Mouse (Mus musculus): ENCODE data around the gene Hecw2.
A peak's percentile ranks its signal among the peaks of the same experiment; 100 is the strongest.

The Hecw2 gene

DNA sequence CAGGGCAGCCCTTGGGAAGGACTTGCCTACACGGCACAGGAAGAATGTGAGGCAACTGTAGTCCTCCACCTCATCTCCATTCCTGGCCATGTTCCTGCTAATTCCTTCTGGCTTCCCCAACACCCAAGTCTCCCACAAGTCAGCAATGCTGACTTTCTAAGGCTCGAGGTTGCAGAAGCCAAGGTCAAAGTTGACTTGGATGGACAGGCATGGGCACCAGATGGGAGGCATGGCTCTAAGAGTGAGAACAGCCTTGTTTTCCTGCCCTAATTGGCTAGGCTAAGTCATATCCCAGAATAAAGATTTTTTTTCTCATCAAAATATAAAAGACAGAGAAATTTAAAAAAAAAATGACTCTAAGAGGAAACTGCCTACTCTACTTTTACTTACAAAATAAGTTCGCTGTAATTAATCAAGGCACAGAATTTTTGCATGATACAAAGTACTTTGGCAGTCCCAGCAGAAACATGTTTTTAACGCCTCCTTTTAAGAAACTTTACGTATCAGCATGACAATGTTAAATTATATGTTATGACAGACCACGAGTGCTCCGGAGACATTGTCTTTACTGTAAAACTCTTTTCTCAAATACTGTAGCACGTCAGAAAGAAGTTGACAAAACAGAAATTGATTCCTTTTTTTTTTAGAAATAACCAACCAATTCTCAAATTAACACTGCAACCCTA, 83.9 kb downstream of the Hecw2 start:
- DNase-seq: no peak

GRCm38 (mm10) chr1:54109255-54109654, 85.7 kb downstream of the Hecw2 start:
- DNase-seq: no peak

DNA sequence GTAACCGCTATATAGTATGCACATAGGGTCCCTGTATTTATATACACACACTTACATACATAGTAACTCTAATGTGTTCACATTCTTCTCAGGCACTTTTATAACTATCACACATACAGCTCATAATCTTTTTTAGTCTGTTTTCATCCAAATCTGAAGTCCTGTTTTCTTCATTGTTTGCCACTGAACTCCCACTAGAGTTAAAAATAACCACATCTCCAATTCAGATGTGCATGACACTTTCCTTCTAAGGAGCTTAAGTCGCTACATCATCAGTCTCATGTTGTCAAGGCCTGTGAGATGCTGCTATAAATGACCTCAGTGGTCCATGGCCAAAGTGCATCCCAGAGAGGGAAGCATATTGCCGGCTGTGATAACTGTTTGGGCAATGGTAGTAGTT, 88.2 kb downstream of the Hecw2 start:
- no peak for DNase-seq

DNA sequence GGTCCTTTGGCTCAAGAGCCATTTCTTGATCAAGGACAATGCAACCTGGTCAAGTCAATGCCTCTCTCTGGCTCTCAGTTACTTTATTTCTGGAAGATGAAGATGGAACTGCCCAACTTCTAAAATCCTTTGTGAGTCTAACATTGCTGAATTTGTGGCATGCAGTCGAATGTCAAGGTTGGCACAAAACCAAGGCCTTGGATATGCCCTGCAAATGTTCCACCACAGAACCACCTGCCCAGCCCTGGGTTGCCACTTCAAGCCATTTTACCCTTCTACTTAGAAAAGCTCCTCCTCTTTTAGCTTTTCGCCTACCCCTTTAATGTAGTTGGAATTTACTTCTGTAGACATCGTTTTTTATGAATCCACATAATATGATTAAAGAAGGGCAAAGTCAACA, 115.3 kb downstream of the Hecw2 start:
- DNase-seq: peak; percentile 31 to 37

- no peak for DNase-seq
These were observed 120.5 kb downstream of the Hecw2 start for GRCm38 (mm10) chr1:54074456-54074855.

- no peak for DNase-seq
These were observed 124.8 kb downstream of the Hecw2 start for GRCm38 (mm10) chr1:54070121-54070520.

- DNase-seq: no peak
These were observed 126.7 kb downstream of the Hecw2 start for GRCm38 (mm10) chr1:54068248-54068647.

GRCm38 (mm10) chr1:54065434-54065833, 129.5 kb downstream of the Hecw2 start:
- DNase-seq: no peak

DNA sequence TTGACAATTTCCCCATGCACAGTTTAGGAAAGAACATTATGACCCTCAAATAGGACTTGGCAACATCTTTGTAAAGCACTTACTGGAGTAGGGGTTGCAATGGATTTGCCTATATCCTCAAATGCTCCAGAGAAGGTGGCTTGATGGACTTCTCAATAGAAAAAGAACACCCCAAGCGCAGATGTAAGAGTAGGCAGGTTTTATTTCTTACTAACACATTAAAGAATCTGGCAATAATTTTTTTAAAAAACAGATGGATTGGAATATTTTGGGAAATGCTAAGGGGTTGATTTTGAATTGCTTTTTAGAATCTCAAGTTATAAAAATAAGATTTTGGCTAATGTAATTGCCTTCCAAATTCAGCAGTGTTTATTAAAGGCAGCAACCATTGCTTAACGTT, 133.9 kb downstream of the Hecw2 start:
- no peak for DNase-seq

DNA sequence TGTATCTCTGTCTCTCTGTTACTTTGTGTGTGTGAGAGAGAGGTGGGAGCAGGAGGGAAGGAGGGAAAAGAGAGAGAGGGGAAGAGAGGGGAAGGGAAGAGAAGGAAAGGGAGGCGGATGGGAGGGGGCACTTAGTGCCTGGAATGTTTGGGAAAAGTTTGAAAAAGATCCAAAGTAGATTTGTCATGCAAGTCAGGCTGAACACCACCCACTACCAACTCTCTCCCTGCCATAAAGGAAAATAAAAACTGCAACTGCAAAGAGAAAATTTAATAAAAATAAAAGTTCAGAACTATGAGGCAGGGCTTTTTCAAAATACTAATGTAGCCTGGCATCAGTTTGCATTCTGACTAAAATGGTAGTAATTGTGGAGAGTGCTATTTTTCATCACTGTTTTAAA, 135.2 kb downstream of the Hecw2 start:
- DNase-seq: no peak

- DNase-seq: no peak
These were observed 142.2 kb downstream of the Hecw2 start for GRCm38 (mm10) chr1:54052771-54053170.

DNA sequence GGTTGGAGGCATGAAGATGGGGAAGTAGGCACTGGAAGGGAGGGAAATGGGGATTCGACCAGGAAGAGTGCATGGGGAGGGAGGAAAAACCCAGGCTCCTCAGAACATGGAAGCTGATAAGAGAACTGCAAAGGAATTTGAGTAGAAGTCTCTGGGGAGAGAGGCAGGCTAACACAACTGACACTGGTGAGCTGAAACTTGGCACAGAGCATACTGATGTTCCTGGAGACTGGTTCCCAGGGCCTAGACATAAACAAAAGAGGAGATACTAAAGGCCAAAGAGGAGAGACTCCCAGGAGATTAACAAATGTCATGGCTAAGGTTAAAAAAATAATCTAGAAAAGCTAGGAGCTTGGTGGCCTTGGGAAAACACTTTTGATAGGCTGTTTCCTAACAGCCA, 148.0 kb downstream of the Hecw2 start:
- no peak for DNase-seq

GRCm38 (mm10) chr1:54039062-54039461, 155.9 kb downstream of the Hecw2 start:
- peak; percentile 43 to 57 for DNase-seq

DNA sequence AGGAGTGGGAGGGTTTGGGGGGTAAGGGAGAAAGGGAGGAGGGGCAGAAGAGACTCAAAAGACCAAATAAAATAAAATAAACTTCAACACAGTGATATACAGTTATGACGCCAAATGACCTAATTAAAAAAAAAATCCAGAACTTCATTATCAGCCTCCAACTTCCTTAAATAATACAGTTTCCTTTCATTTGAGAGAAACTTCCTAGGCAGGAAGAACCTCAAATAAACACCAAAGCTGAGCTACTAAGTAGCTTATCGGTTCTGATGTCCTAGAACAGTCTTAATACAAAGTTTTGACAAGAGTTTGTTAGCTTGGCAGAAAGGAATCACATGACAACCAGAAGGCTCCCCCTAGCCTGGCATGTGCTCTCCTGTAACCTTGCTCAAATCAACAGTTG, 177.3 kb downstream of the Hecw2 start:
- DNase-seq: no peak

GRCm38 (mm10) chr1:54015739-54016138, 179.2 kb downstream of the Hecw2 start:
- DNase-seq: no peak

GRCm38 (mm10) chr1:54012414-54012813, 182.6 kb downstream of the Hecw2 start:
- DNase-seq: peak in 1 of 2 experiments; percentile 6

GRCm38 (mm10) chr1:54009418-54010064, 185.4 kb downstream of the Hecw2 start:
- DNase-seq: no peak

DNA sequence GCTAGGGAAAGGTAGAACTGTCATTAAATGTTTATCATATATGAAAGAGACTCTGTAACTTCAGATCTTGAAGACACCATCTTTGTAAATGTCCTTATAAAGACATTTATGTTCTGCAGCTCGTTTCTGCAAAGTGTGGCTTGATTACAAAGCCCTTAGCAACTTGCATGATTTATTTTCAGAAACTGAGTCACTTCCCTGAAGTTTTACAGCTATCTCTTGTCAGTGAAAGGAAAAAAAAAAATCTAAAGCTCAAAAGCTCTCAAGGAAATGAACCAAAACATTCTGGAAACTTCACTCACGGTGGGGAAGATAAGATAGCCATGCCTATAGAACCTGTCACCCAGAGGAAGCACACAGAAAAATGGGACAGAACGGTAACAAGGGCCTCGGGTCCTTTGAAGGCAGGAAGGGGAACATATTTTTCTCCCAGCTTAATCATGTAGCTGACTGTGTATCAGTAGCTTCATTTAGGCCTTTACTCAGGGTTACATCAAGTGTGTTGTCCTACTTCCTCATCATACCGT, 189.0 kb downstream of the Hecw2 start:
- no peak for DNase-seq

- no peak for DNase-seq
These were observed 191.7 kb downstream of the Hecw2 start for GRCm38 (mm10) chr1:54003288-54003687.

DNA sequence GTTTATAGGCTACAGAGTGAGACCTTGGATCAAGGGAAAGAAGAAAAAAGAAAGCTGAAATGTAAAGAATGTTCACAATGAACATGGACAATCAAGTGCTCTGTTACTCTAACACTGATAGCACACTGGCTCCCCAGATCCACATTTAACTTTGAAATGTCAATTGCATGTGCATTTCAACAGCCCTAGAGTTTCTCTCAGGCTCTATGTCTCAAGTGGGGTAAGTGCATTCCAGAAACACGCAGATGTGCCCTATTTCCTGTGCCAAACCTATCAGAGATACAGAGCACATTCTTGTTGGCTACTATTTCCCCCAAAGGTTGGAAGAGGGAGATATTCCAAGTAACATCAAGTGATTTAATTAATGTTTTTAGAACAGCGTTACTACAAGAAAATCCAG, 192.9 kb downstream of the Hecw2 start:
- no peak for DNase-seq

DNA sequence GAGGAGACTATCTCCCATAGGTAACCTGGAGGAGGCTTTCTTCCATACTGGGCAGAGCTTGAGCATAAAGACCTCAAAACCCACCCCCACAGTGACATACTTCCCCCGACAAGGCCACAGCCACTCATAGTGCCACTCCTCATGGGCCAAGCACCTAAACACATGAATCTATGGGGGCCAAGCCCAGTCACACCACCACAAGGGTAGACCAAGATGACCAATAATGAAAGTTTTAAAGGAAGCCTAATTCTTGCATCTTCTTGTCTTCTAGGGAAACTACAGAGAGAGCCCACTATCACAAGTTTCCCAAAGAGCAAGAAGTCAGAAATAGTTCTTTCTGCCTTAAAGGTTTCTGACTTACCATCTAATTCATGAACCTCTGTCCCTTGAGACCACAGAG, 197.7 kb downstream of the Hecw2 start:
- no peak for DNase-seq

DNA sequence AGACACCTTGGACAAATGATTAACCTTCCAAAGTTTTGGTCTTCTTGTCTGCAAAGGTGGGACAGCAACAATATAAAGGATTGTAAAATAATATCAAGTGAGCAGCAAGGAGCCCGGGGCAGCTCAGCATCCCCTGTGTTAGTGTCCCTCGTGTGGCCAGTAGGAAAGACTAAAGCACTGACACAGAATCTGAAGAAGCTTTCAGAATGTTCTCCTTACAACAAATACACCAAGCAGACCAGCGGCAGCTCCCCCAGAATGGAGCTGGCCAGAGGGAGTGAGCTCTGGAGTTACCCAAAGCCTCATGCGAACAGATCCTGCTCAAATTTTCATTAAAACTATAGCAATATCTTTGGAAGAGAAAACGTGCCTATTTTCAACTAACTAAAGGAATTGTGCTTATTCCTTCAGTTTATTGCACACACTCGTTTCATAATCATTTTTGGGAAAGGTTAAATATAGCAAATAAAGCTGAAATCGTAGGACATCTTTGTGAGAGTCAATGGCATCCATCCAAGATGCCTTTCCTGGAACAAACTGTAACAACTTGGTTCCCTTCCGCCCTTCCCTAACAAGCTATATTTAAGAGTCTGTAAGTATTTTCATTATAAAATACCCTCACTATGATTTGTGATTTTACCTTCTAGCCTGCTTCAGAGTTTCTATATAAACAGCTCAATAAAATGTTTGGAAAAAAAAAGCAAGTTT, 208.6 kb downstream of the Hecw2 start:
- no peak for DNase-seq

DNA sequence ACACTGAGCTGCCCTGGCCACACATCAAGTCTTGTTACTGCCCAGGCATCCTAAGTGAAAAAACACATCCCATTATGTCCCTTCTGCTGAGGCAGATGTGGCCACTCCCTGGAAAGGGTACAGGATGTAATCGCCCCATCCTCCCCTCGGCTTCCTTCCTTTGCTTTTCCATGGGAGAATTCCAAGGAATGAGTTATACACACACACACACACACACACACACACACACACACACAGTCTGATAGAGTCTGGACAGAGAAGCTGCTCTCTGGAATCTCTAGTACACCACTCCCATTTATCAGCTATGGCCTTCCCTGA, 216.5 kb downstream of the Hecw2 start:
- DNase-seq: no peak
